Mouse (Mus musculus): ENCODE measurements around the gene Rad9a. TPM values are rescaled to one million over a fixed set of nuclear protein-coding genes. Genes with fewer than 3 reads are reported as not detected.

Rad9a gene
- total RNA-seq, 2 experiments from 2014 or later: 2.6 to 2.8 TPM

- no peak for DNase-seq (ENCODE audit: low spot score)
Observed at GRCm38 (mm10) chr19:4218784-4219183, 17.3 kb upstream of the Rad9a start.

GRCm38 (mm10) chr19:4218293-4218692, 16.8 kb upstream of the Rad9a start:
- no peak for DNase-seq (ENCODE audit: low spot score)

GRCm38 (mm10) chr19:4217855-4218254, 16.4 kb upstream of the Rad9a start:
- DNase-seq (ENCODE audit: low spot score): no peak

GRCm38 (mm10) chr19:4217140-4217539, 15.7 kb upstream of the Rad9a start:
- no peak for DNase-seq (ENCODE audit: low spot score)

- no peak for DNase-seq (ENCODE audit: low spot score)
Observed at GRCm38 (mm10) chr19:4216041-4216685, 14.7 kb upstream of the Rad9a start.

- no peak for DNase-seq (ENCODE audit: low spot score)
Observed at GRCm38 (mm10) chr19:4215451-4215840, 14.0 kb upstream of the Rad9a start.

- no peak for DNase-seq (ENCODE audit: low spot score)
Observed at GRCm38 (mm10) chr19:4214771-4215450, 13.4 kb upstream of the Rad9a start.

- no peak for DNase-seq (ENCODE audit: low spot score)
Observed at GRCm38 (mm10) chr19:4214071-4214770, 12.8 kb upstream of the Rad9a start, which contains the start of the genes Clcf1 and AC109138.7. Gene Clcf1, plus strand, starts transcription at chr19:4214238. Gene AC109138.7, plus strand, starts transcription at chr19:4214357.

- no peak for DNase-seq (ENCODE audit: low spot score)
Observed at GRCm38 (mm10) chr19:4213524-4213974, 12.1 kb upstream of the Rad9a start.

GRCm38 (mm10) chr19:4211891-4212588, 10.6 kb upstream of the Rad9a start:
- no peak for DNase-seq (ENCODE audit: low spot score)

- DNase-seq (ENCODE audit: low spot score): no peak
Observed at GRCm38 (mm10) chr19:4208563-4208962, 7.1 kb upstream of the Rad9a start.

GRCm38 (mm10) chr19:4206971-4207370, 5.5 kb upstream of the Rad9a start:
- peak; percentile 79 for DNase-seq (ENCODE audit: low spot score)

GRCm38 (mm10) chr19:4204889-4205288, 3.4 kb upstream of the Rad9a start:
- DNase-seq (ENCODE audit: low spot score): no peak

- no peak for DNase-seq (ENCODE audit: low spot score)
Observed at GRCm38 (mm10) chr19:4203604-4204326, 2.3 kb upstream of the Rad9a start.

- DNase-seq (ENCODE audit: low spot score): no peak
Observed at GRCm38 (mm10) chr19:4203148-4203547, 1.7 kb upstream of the Rad9a start.

GRCm38 (mm10) chr19:4202149-4202548, 687 bp upstream of the Rad9a start:
- no peak for DNase-seq (ENCODE audit: low spot score)

- DNase-seq (ENCODE audit: low spot score): no peak
Observed at GRCm38 (mm10) chr19:4197180-4197579, 4.3 kb downstream of the Rad9a start.

GRCm38 (mm10) chr19:4196548-4196947, 4.9 kb downstream of the Rad9a start:
- no peak for DNase-seq (ENCODE audit: low spot score)

- no peak for DNase-seq (ENCODE audit: low spot score)
Observed at GRCm38 (mm10) chr19:4196048-4196447, 5.4 kb downstream of the Rad9a start.

- DNase-seq (ENCODE audit: low spot score): no peak
Observed at GRCm38 (mm10) chr19:4194776-4195650, 6.4 kb downstream of the Rad9a start.
